Mouse (Mus musculus) colon, adult 2 months (tissue): ENCODE results near the gene Nthl1. TPM values are rescaled to one million over a fixed set of nuclear protein-coding genes. Genes with fewer than 3 reads are reported as not detected.

Experiments used
- polyA plus RNA-seq: library from polyadenylated mRNA; depleted of rRNA; stranded (reverse); fragments of >200 nt; gene quantifications from 2 replicates; pipeline ENCODE4 v1.2.3, GENCODE M21; 2012; rRNA removed

Gene Nthl1
- 8.2 and 8.6 TPM in 2 replicates for polyA plus RNA-seq

DNA sequence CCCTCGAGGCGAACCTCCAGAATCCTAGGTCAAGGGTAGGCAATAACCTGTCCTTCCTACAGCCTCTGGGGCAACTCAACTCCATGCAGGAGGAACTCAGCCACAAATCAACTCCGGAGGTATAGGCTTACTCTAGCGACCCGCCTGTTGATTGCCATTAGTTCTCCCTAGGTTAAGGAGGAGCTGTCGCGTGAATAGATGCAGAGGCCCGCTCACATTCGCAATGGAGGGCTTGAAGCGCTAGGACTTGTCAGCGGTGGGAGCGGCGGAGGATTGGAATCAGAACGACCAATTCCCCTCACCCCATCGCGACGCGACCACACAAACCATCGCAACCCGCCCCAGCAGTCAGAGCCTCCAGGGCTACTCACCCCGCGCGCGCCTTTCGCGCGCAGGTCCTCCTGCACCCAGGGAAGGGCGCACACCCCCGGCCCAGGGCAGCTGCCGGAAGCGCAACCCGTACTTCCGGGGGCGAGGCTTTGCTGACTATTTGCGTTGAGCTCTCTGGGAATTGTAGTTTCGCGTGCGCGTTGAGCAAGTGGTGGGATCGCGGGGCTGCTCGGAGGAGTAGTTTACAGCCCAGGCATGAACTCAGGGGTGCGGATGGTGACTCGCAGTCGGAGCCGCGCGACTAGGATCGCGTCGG is at the start of gene Nthl1, which contains the start of gene Tsc2:
TSS of gene Nthl1 (plus strand) at position 514 of the 646 bp plus-strand sequence.
TSS of gene Tsc2 (minus strand) at position 464 of the 646 bp plus-strand sequence.

DNA sequence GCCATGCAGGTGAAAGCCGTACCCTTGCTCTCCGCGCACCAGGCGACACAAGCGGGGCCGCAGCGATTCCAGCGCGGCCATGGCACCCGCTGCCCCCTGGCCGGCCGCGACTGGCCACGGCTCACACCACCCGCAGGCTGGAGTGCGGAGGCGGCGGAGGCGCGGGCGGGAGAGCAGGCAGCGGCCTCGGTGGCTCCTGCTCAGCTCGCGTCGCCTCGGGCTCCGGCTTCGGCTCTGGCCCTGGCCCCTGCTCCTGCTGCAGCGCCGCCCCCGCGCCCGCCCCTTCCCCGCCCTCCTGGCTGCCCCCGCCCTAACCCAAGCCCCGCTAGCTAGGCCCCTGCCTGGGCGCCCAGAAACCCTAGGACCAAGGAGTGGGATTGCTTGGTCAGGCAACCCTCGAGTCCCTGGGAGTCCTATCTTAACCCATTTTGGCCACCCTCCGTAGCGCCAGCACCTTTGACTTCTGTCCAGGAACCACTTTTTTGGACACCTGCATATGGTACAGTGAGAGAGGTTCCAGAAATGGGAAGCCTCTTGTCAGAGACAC is 17.7 kb downstream of the Nthl1 start, which contains the start of gene Slc9a3r2:
TSS of gene Slc9a3r2 (minus strand) at position 258 of the 547 bp plus-strand sequence.

DNA sequence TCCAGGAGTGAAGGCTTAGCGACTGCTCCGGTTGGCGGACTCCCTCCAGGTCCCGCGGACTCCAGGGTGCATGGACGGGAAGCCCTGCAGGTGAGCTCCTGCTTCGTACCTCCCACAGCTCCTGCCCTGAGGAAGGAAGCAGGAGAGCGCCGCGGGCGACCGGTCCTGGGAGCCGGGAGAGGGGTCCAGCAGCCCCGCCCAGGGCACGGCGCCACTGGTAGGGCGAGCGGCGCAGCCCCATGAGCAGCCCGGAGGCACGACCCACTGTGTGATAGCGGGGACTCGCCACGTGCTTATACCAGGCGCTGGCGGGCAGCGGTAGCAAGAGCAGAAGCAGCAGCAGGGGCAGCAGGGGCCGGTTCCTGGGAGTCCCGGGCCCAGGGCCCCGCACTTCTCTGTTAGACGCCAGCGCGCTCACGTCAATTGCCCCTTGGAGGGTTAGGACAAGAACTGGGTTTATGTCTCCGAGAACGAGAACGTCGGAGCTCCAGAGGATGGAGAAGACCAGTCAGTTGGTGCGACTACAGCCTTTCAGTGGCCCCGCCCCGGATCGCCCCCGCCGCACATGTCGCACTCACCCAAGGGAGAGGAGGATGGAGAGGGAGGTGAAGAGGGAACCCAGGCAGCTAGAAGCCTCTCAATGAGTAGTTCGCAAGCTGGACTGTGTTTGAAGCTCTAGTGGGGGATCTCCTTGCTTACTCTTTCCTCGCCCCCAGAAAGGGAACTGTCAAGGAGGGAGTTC is 25.7 kb downstream of the Nthl1 start, which contains the start of gene Npw:
TSS of gene Npw (minus strand) at position 441 of the 742 bp plus-strand sequence.

DNA sequence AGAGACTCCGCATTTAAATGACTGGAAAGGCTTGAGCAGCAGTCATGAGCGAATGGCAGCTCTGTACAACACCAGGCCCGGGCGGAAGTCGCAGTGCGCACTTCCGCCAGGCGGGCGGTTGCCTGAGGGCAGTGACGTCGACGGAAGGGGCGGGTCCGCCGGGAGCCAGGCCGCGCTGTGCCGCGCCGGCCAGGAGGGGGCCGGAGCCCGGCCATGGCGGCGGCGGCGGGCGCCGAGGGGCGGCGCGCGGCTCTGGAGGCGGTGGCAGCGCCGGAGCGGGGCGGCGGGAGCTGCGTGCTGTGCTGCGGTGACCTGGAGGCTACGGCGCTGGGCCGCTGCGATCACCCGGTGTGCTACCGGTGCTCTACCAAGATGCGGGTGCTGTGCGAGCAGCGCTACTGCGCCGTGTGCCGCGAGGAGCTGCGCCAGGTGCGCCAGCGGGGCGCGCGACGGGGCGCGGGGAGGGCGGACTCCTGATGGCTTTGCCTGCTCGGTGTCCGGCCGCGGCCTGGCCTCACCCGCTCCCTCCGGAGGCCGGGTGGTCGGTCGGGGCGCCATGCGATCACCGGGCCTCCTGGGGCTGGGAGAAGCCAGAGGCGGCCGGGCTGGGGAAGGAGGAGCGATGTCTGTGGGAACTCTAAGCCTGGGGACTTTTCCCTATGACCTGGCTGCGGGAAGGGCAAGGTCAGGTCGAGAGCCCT is 37.2 kb downstream of the Nthl1 start, which contains the start of gene Zfp598:
TSS of gene Zfp598 (plus strand) at position 143 of the 701 bp plus-strand sequence.

Other genes starting within 250 kb of the Nthl1 start
- 86.7 and 89.1 TPM in 2 replicates for gene Rnps1, start 218.1 kb upstream of the Nthl1 start, polyA plus RNA-seq
- gene Eci1, start 206.0 kb upstream of the Nthl1 start, polyA plus RNA-seq, result 83.1 and 90.4 TPM in 2 replicates
- 8.1 and 11.0 TPM in 2 replicates for gene Dnase1l2, start 189.6 kb upstream of the Nthl1 start, polyA plus RNA-seq
- 86.5 and 103 TPM in 2 replicates for gene E4f1, start 162.4 kb upstream of the Nthl1 start, polyA plus RNA-seq
- 161 and 194 TPM in 2 replicates for gene Pgp, start 162.3 kb upstream of the Nthl1 start, polyA plus RNA-seq
- gene Bricd5, start 158.8 kb upstream of the Nthl1 start, polyA plus RNA-seq, result 2.0 and 2.5 TPM in 2 replicates
- 45.6 and 60.0 TPM in 2 replicates for gene Mlst8, start 153.6 kb upstream of the Nthl1 start, polyA plus RNA-seq
- gene Caskin1, start 144.1 kb upstream of the Nthl1 start, polyA plus RNA-seq, result 1.5 and 1.7 TPM in 2 replicates
- gene Traf7, start 104.7 kb upstream of the Nthl1 start, polyA plus RNA-seq, result 179 and 213 TPM in 2 replicates
- 0.26 and 1.8 TPM in 2 replicates for gene Rab26, start 98.5 kb upstream of the Nthl1 start, polyA plus RNA-seq
- gene Pkd1, start 82.8 kb upstream of the Nthl1 start, polyA plus RNA-seq, result 80.1 and 86.9 TPM in 2 replicates
- gene Tsc2, start 50 bp upstream of the Nthl1 start, polyA plus RNA-seq, result 126 and 137 TPM in 2 replicates
- 81.0 and 93.6 TPM in 2 replicates for gene Slc9a3r2, start 17.6 kb downstream of the Nthl1 start, polyA plus RNA-seq
- gene Npw, start 25.8 kb downstream of the Nthl1 start, polyA plus RNA-seq, result 0.44 and 0.66 TPM in 2 replicates
- gene Zfp598, start 37.0 kb downstream of the Nthl1 start, polyA plus RNA-seq, result 124 and 127 TPM in 2 replicates
- gene Syngr3, start 57.3 kb downstream of the Nthl1 start, polyA plus RNA-seq, result 4.1 and 4.6 TPM in 2 replicates
- gene Gfer, start 63.5 kb downstream of the Nthl1 start, polyA plus RNA-seq, result 59.1 and 69.9 TPM in 2 replicates
- gene Noxo1, start 63.6 kb downstream of the Nthl1 start, polyA plus RNA-seq, result 235 and 246 TPM in 2 replicates
- 43.3 and 49.1 TPM in 2 replicates for gene Tbl3, start 75.0 kb downstream of the Nthl1 start, polyA plus RNA-seq
- gene Rnf151, start 85.4 kb downstream of the Nthl1 start, polyA plus RNA-seq, result not detected in 2 replicates
- 3,267 and 3,407 TPM in 2 replicates for gene Rps2, start 85.4 kb downstream of the Nthl1 start, polyA plus RNA-seq
- gene Ndufb10, start 91.8 kb downstream of the Nthl1 start, polyA plus RNA-seq, result 285 and 351 TPM in 2 replicates
- gene Rpl3l, start 95.1 kb downstream of the Nthl1 start, polyA plus RNA-seq, result 0.10 and 0.13 TPM in 2 replicates
- 91.4 and 133 TPM in 2 replicates for gene Msrb1, start 104.0 kb downstream of the Nthl1 start, polyA plus RNA-seq
- gene Hs3st6, start 120.3 kb downstream of the Nthl1 start, polyA plus RNA-seq, result 0.24 and 0.30 TPM in 2 replicates
- gene Meiob, start 171.6 kb downstream of the Nthl1 start, polyA plus RNA-seq, result not detected in 2 replicates
- 165 and 180 TPM in 2 replicates for gene Hagh, start 207.5 kb downstream of the Nthl1 start, polyA plus RNA-seq
- 34.9 and 43.1 TPM in 2 replicates for gene Fahd1, start 217.7 kb downstream of the Nthl1 start, polyA plus RNA-seq
- 4.1 and 4.8 TPM in 2 replicates for gene Igfals, start 233.3 kb downstream of the Nthl1 start, polyA plus RNA-seq